Mouse (Mus musculus) left cerebral cortex, adult 11 months (tissue): ENCODE results near the gene Mrgbp.
A peak's percentile ranks its signal among the peaks of the same experiment; 100 is the strongest.

ENCODE experiments used
- DNase-seq: peaks from one replicate; pipeline ENCODE4 v3.0.0; 2022; ENCODE audit warnings: low spot score

The Mrgbp gene

DNA sequence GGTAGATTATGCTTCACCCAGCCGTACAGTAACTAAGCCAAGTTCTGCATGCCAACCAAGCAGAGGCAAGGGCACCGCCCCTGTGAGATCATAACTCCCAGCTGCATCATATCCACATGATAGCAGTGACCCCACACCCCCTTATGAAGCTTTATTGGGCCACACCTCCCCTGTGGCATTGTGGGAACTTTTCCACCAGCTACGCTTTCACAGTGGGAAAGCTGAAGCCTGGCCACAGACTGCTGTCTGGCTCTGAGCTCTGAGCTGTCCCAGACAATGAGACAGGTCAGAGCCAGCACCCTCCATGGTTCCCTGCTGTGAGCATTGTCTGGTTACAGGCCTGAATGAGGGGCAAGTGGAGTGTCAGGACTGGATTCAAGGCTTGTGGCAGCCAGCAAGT, at the start of gene Mrgbp:
Gene Mrgbp (plus strand): TSS at position 303 of the 400 bp plus-strand sequence.
- DNase-seq: no peak

DNA sequence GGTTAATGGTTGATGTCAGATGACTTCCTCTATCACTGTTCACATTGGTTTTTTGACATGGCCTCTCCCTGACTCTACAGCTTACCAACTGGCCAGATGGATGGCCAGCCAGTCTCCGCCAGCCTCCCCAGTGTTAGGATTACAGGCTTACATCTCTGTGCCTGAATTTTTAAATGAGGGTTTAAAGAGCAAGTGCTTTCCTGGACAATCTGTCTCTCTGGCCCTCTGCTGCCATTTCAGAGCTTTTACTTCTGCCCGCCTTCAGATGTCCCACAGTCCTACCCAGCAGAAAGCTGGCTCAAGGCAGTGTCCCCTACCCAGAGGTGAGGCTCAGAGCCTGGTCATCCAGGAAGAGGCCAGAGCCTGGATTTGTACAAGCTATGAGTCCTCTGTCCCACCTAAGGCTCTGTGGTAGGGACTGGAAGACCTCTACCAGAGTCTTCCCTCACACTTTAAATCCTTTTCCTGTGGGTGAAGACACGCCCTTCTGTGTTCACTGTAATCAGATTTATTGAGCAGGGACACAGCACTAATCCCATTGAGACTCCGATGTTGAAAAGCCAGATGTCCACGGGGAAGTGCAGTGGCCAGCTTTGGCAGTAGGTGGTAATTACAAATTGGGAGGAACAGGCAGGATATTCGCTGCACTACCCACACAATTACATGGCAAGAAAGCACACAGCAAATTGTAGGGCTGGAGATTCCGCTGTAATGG, 49.3 kb upstream of the Mrgbp start:
- DNase-seq: no peak

DNA sequence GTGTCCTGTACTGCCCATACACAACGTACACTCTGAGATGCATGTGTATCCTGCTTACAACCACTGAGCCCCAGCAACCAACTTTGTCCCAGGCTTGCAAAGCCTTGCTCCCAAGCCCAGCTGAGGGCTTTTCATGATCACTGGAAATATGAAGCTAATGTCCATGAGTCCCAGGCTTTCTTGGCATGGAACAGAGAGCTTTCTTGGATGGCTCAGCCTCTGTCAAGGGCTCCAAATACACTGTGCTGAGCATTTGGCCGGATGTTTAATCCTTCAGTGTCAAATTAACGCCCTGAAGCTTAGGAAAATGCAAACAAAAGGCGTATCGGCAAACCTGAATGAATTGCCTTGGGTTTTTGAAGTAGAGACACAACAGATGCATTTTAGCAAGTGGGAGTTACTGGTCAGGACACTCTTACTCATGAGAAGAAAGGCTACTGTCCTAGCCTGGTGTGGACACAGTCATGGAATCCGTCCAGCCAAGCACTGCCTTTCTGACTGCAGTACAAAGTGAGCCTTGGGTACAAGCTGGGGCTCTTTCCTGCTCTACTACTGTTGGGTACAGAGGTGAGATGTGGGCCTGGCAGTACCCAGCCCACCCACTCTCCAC, 48.6 kb upstream of the Mrgbp start:
- no peak for DNase-seq

DNA sequence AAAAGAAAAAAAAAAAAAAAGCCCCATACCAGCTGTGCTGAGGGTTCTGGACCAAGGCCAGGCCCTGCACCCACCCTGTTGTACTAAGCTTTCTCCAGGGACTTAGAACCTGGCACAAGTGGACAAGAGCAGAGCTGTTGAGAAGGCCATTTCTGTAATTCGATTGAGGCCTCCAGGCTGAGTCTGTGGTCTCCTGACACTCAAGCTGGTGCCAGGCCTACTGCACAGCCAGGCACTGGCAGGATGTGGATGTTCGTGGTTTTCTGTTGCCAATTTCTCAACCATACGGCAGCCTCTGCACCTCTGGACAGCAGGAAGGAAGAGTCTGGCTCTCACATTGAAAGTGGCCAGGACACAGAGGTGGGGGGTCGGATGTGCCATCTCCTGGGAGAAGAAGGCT, 47.9 kb upstream of the Mrgbp start:
- no peak for DNase-seq

DNA sequence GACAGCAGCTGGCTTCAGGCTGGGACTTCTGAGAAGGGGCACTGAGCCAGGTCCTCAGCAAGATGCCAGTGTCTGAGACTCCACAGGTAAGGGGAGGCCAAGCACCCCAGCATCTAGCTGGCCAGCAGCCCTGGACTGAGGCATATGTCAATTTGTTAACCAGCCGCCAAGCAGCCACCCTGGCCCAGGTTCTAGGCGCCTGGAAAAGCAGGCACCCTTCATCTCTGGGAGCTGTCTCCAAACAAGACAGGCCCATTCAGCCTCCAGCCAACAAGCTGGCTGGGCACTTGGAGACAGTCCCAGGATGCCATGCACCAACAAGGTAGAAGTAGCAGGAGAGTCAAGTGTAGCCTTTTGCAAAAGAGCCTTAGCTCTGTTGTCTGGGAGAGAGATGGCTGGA, 37.4 kb upstream of the Mrgbp start:
- no peak for DNase-seq

DNA sequence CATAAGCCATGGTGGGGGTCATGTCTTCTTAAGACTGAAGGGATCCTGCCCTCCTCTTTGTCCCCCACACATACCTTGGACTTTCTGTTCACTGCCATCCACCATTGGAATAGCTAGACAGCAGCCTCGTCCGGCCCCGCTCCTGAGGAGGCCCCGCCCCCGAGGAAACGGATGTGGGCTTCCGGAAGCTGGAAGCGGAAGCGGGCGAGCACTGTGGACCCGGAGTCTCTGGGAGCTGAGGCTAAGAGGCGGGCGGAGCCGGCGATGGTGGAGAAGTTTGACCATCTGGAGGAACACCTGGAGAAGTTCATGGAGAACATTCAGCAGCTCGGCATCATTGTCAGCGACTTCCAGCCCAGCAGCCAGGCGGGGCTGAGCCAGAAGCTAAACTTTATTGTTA, 36.1 kb upstream of the Mrgbp start:
- DNase-seq: no peak

DNA sequence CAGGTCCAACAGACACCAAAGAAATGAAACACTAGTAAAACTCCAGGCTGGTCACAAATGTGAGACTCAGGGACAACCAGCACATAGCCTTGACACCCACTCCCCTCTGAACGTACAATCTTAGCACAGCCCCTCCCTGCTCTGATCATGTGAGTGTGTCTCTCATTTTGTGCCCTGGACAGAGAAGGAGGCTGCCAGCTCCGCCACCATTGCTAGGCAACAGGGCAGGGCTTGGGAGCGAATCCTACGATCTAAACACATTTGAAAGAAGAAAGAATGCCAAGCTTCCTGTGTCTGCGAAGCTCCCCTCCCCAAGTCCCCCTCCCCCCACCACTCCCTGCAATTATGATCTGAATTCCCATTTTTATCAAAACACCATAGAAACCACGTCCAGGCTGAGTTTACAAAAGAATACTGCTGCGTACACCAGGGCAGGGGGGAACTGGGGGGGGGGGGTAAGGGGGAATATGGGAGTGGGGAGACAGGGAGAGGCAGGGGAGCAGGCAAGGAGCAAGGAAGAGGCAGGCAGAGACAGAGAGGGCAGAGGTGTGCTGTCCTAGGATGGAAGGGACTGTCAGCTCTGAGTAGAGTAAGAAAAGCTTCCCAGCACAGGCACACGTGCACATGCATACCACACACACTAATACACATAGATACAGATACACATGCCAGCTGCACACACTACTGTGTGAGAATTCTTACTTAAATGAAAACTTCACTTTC, 33.6 kb upstream of the Mrgbp start:
- DNase-seq: no peak

DNA sequence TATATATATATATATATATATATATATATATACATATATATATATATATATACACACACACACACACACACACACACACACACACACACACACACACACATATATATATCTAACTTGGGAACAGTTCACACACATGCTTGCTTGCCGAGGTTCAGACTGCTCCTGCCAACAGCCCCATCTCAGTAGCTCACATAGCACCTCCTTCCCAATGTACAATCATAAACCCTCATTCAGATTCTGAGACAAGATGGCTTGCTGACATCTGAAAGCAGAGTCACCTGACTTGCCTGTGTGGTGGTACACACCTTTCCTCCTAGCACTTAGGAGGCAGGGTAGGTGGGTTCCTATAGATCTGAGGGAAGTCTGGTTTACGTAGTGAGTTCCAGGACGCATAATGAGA, 28.8 kb upstream of the Mrgbp start:
- DNase-seq: no peak

DNA sequence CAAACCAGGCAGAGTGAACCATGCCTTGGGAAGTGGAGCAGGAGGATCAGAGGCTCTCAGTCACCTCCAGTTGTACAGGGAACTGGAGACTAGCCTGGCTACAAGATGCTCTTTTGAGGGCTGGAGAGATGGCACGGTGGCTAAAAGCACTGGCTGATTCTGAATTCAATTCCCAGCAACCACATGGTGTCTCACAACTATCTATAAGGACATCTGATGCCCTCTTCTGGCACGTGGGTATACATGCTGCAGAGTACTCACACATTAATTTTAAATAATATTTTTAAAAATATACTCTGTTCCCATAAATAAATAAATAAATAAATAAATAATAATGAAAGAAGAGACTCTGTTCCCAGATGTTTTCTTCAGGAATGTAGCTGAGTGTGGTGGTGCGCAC, 25.9 kb upstream of the Mrgbp start:
- DNase-seq: no peak

DNA sequence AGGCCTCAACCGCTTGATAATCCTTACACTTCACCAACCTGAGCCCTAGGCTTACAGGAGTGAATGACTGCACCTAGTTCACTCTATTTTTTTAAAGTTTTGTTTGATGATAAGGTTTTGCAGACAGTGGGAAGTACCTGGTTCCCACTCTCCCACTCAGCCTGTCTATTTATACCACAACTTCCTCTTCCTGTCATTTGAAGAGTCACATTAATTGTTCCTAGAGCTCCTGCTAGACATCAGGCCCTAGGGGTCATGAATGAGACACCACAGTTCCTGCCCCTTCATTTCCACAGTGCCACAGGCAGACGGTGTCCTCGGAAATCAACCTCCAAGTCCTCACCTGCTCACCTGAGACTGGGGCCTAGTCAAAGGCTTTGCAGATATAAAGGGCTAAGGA, 24.6 kb upstream of the Mrgbp start:
- DNase-seq: no peak

DNA sequence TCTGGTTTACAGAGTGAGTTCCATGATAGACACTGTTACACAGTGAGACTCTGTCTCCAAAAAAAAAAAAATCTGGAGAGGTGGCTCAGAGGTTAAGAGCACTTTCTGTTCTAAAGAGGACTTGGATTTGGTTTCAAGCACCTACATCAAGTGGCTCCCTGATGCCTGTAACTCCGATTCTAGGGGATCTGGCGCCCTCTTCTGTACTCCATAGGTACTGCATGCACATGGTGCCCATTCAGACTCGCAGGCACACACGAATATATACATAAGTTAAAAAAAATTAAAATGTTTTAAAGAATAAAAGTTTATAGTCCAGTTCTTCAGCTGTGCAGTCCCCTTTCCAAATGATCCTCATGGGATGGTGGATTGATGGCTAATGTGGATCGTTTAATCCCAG, 20.9 kb upstream of the Mrgbp start:
- DNase-seq: no peak

DNA sequence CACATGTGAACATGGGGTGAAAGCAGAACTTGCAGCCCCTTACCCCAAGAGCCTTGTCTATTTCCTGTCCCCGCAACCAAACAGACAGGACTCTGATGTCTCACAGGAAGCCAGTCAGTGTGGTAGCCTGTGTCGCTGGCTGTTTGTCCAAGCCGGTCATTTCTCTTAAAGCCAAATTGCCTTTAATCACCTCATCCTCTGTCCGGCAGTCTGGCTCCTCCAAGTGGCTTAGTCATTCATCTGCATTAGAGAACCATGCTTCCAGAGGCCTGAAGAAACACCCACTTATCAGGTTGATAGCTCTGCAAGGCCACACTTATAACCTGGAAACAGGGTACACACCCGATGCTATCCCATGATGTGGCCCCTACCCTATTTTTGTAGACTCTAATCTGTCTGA, 19.0 kb upstream of the Mrgbp start:
- DNase-seq: no peak

DNA sequence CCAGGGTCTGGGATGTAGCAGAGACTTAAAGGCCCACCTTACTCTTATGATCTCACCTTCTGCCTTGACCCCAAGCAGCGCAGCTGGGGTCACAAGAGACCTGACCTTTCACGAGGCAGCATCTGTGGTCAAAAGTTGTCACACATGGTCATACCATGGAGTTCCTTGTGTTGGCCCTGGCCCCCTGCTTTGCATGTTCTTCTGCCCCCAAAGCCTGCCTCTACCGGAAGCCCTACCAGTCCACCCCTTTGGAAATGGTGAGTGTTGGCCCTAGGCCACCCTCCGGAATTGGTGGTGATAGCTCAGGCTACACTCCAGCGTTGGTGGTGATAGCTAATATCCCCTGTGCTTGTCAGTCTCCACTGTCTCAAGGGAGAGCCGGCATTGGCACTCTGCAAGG, 17.8 kb upstream of the Mrgbp start:
- DNase-seq: no peak

DNA sequence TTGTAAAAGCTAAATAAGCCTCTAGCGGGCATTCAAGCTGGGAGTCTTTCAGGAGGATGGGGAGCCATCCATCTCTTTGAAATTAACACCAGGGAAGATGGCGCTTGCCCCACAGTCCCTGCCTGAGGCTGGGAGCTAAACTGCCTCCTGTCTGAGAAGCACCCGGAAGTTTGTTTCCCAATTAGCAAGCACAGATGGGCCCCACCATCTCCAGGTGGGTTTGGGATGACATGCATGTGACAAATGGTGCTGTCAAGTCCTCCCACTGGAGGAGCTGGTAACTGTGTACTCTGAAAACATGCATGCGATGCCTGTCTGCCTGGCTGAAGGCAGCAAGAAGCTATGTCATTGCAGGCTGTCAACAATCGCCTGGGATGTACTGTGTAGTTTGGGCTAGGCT, 17.3 kb upstream of the Mrgbp start:
- no peak for DNase-seq

DNA sequence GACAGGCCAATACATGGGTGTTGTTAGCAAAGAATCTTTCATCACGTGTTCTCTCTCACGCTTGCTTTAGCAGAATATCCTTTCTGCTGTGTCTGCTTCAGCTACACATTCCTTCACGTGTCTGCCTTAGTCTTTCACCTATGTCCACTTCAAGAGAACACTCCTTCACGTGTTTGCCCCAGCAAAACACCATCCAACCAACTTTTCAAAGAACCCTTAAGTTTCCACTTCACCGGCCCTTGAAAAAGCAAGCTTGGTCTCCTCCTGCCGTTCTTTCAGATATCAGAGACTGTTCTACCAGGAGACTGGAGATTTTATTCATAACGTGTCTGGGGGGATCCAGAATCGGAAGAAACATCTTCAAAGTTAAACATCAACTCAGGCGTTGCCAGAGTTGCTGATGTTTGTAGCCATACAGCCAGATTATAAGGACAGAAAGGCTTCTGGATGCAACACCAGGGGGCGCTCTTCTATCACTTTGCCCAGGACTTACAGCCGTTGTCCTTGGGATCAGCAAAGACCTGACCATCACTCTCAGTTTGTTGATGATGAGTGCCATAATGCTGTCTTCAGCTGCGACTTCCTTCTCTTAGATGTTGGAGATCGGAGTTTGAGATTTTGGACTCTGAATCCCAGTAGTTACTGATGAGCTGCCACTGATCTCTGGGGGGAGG, 14.7 kb upstream of the Mrgbp start:
- DNase-seq: no peak

DNA sequence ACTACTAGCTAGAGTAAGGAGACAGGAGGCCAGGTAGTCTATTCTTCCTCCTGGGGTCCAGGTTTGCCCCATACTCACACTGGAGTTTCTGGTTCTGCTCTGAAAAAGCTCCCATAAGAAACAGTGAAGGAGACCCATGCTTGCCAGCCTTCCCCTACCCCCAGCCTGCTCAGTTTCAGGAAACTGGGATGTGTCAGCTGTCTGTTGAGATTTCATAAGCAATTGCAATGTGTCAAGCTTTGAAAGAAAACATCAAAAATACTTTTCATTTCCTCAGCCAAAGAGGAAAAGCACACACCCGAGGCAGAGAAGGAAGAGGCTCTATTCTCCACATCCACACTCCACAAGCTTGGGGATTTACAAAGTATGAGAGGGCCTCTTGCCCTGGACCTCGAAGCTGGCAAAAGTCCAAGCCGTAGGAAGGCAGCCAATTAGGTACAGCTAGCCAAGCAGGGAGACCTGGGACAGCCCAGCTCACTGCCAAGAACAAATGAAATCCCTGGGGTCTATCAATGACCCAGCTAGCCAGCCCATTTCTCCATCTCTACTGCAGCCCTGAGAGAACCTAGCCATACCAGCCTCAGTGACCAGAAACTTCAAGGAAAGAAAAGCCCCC, 12.0 kb upstream of the Mrgbp start:
- no peak for DNase-seq

DNA sequence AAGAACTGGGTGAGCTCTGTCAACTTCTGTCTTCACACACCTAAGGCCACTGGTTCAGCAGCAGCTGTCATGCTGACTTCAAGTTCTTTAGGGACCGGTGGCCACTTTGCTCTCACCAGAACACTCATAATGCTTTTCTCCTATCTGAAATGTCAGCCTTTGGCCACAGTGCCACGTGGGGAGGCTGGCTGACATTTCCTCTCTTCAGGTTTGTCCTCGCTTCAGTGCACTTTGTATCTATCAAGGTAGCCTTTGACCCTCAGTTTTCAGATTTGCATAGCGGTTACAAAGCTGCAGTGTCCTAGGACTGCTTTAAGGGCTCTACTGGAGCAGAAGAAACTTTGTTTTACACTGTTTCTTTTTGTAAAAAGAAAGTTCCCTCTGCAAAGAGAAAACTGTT, 4.6 kb upstream of the Mrgbp start:
- no peak for DNase-seq

DNA sequence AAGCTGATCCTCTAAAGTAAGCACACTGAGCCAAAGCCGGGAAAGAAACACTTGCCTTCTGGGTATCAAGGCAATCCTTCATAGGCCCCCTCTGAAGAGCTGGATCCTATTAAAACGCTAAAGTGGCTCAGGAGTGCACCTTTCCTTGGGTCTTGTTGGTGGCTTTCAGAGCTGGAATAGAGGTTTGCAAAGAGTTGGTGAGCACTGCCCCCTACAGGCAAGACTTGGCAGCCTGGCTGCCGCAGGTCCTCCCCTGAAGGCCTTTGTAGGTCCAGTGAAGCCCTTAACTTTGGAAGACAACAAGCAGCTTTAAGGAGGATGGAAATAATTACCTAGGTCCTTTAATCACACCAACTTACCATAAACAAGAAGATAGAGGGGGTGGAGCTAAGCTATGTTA, 2.4 kb upstream of the Mrgbp start:
- no peak for DNase-seq

DNA sequence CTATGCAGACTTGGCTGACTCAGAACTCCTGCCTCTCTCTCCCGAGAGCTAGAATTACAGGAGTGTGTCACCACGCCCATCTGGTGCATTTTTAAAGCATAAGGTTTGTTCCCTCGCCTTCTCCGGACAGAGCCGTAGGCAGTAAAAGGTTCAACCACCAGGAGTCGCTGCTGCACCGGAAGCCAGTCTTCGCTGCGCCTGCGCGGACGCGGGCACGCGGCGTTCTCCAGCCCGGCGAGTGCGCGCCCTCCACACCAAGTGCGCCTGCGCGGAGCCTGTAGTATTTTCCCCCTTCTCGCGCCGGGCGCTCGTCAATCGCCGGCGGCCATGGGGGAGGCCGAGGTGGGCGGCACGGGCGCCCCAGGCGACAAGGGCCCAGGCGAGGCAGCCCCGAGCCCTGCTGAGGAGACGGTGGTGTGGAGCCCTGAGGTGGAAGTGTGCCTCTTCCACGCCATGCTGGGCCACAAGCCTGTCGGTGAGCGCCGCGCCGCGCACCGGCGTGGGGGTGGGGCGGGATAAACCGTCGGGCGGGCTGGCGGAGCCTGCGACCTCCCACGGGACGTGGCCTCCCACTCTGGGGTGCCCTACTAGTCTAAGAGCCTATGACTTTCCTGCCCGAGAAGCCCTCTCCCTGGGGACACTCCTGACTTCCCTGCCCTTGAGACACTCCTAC, 1.5 kb downstream of the Mrgbp start:
- peak; percentile 92 for DNase-seq

DNA sequence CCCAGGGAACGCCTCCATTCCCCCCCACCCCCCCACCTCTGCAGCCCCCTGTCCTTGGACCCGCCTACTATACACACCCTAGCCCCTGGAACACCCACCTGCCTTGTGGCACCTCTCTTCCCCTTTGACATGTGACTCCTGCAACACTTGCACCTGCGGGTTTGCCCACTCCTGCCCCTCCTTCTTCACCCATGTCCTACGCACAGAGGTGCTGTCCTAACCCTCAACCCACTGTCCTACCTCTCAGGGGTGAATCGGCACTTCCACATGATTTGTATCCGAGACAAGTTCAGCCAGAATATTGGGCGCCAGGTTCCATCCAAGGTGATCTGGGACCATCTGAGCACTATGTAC, 2.0 kb downstream of the Mrgbp start:
- no peak for DNase-seq

DNA sequence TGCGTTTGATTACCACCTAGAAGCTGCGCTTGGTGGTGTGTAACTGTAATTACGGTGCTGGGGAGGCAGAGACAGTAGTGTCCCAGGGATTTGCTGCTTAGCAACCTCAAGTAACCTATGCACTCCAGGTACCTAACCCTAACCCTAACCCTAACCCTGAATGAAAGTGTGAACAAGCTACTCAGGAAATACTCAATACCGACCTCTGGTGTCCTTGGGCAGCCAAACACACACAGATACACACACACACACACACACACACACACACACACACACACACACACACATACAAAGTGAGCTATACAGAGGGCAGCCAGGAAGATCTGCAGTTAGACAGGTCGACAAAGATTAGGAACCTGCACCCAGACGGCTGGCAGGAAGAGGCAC, 7.6 kb downstream of the Mrgbp start:
- DNase-seq: no peak
